Comparison of ENCODE assay signal across 7 mouse cellular contexts in the genomic region with DNA sequence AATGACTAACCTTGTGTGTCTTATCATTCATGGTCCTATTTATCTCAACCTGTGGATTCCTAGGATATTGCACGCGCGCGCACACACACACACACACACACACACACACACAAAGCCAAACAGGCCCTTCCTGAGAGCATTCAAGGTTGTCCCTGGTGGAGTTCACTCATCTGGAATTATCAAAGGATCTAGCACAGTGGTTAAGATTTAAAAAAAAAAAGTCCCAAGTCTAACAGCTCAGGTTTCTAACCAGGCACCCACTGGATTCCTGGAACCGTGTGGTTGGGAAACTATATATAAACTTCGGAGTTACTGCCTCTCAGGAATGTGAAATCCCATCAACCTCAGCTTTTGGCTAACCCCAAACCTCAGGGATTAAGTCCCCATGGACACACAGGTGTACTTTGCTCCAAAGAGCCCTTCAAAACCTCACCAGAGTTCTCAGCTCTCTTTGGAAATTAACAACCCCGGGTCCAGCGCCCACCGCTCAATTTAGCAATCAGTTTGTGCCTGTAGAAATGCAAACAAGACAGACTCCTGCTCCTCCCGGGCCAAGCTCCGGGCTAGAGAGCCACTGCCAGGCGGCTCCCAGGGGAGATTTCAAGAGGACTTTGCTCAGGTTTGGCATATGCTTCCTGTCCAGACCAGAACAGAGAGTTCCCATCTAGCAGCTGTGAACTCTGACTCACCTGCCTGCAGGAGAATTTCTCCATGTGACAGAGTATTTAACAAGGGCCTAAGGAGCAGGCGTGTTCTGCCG.
A peak's percentile ranks its signal among the peaks of the same experiment; 100 is the strongest.
DNase-seq lines count a peak whose midpoint lies in the region; ATAC-seq and TF ChIP-seq lines count a peak whose summit lies in the region.

No protein-coding gene starts in this region.

- WGBS in intestine, postnatal 0 days, result 21% methylated on average over 14 of the region's 14 CpGs
- WGBS in liver, embryonic 16.5 days (ENCODE audit: insufficient replicate concordance), result 59% methylated on average over 14 of the region's 14 CpGs

- peak overlapping the region; percentile 92 for H3K27ac ChIP-seq in gastrocnemius, adult 2 months
- H3K27ac ChIP-seq in intestine, postnatal 0 days (ENCODE audit: low read depth, low read length), result peak overlapping the region; percentile 88
- H3K27ac ChIP-seq in liver, embryonic 16.5 days (ENCODE audit: low read length), result peak overlapping the region; percentile 66

- no peak overlapping the region for H3K9ac ChIP-seq in intestine, postnatal 0 days (ENCODE audit: low read depth, low read length)
- H3K9ac ChIP-seq in liver, embryonic 16.5 days (ENCODE audit: low read depth, low read length), result no peak overlapping the region

- H3K4me2 ChIP-seq in intestine, postnatal 0 days (replicated peaks; ENCODE audit: low read depth), result no peak overlapping the region
- H3K4me2 ChIP-seq in liver, embryonic 16.5 days (ENCODE audit: low read depth, low read length), result no peak overlapping the region

- TF ChIP-seq CTCF in gastrocnemius, adult 2 months (IDR thresholded peaks at IDR 0.05), result no peak
- TF ChIP-seq CTCF in intestine, postnatal 0 days (IDR thresholded peaks at IDR 0.05; ENCODE audit: low read depth), result no peak

- H3K27me3 ChIP-seq in intestine, postnatal 0 days (replicated peaks; ENCODE audit: control insufficient read depth, insufficient read depth, low read length), result no peaks in the 10 kb centered on the region
- no peaks in the 10 kb centered on the region for H3K27me3 ChIP-seq in liver, embryonic 16.5 days (ENCODE audit: control insufficient read depth, insufficient read depth, low read depth, low read length)

- H3K9me3 ChIP-seq in intestine, postnatal 0 days (ENCODE audit: control insufficient read depth), result no peaks in the 10 kb centered on the region
- H3K9me3 ChIP-seq in liver, embryonic 16.5 days (replicated peaks; ENCODE audit: control insufficient read depth, low read length), result no peaks in the 10 kb centered on the region

- intact Hi-C loops in gastrocnemius, adult 2 months (cut with DNase I), result loop anchor here (2.0 to 5.0 kb wide), 3 partner anchors 102 to 324 kb away; no protein-coding TSS in a partner anchor

- no peaks in the 10 kb centered on the region for H3K36me3 ChIP-seq in intestine, postnatal 0 days (ENCODE audit: control insufficient read depth, insufficient read depth)
- H3K36me3 ChIP-seq in liver, embryonic 16.5 days (ENCODE audit: control insufficient read depth, insufficient read depth), result no peaks in the 10 kb centered on the region

- peak overlapping the region; percentile 11 for H3K4me3 ChIP-seq in gastrocnemius, adult 2 months
- H3K4me3 ChIP-seq in intestine, postnatal 0 days (ENCODE audit: low read depth, low read length), result no peak overlapping the region
- H3K4me3 ChIP-seq in liver, embryonic 16.5 days (ENCODE audit: low read depth, low read length), result no peak overlapping the region

- H3K4me1 ChIP-seq in intestine, postnatal 0 days (replicated peaks; ENCODE audit: control insufficient read depth, insufficient read depth, low read length), result 0 out of 2 replicates have a peak, but pooled peaks cover 4% of the 10 kb centered on the region
- H3K4me1 ChIP-seq in liver, embryonic 16.5 days (ENCODE audit: control insufficient read depth, low read depth, low read length), result no peaks in the 10 kb centered on the region; the same call in 1 of the 2 replicates

- peak; percentile 80 for DNase-seq in adrenal gland, postnatal 14 days
- peak; percentile 86 for DNase-seq in gastrocnemius, adult 2 months
- DNase-seq in layer of hippocampus, adult 18-20 months (ENCODE audit: low spot score in 2 of 2), result no peak
- no peak for DNase-seq in thymus, adult 18-20 months

- peak; percentile 96 for ATAC-seq in intestine, postnatal 0 days
- ATAC-seq in liver, embryonic 16.5 days (ENCODE audit: low read depth), result peak; percentile 82
- no peak for ATAC-seq in inflammation-experienced regulatory T-cells, adult 6 months

Comparison
In these comparisons a context has a peak if more than half of its experiments do, and no peak if none do; other contexts are left out.
1. DNase-seq: peak in adrenal gland, postnatal 14 days (single experiment) and gastrocnemius, adult 2 months (single experiment); none in layer of hippocampus, adult 18-20 months (0 of 2) and thymus, adult 18-20 months (0 of 2).
2. Peak in every context shown above with its lines, with median percentiles within 50 percentile points of each other: H3K27ac ChIP-seq.